Mouse (Mus musculus) mature B cell (primary cell): ENCODE data around the gene Zfp689.
"Not testable (repeated sequence)": the region's sequence is repeated elsewhere in the genome, so short reads cannot be mapped to it uniquely, and the experiment has no call there.

Source experiments
- in situ Hi-C: fragments of 300-500 bp; cut with MboI; formaldehyde crosslinking; loops from 2 replicates; pipeline ENCODE4 v1.14.3; 2019

The Zfp689 gene

GRCm38 (mm10) chr7:127448521-127449300, at the start of gene Zfp689:
TSS of gene Zfp689 (minus strand) at chr7:127449158.
- in situ Hi-C loops, result no loop called here

GRCm38 (mm10) chr7:127498407-127498806, 49.4 kb upstream of the Zfp689 start:
- in situ Hi-C loops, result loop anchor here (5.0 kb wide), 1 partner anchor 136 kb away; no protein-coding TSS in a partner anchor

- in situ Hi-C loops, result loop anchor here (5.0 kb wide), 1 partner anchor 135 kb away; no protein-coding TSS in a partner anchor
These were observed 48.4 kb upstream of the Zfp689 start for GRCm38 (mm10) chr7:127497382-127497781.

DNA sequence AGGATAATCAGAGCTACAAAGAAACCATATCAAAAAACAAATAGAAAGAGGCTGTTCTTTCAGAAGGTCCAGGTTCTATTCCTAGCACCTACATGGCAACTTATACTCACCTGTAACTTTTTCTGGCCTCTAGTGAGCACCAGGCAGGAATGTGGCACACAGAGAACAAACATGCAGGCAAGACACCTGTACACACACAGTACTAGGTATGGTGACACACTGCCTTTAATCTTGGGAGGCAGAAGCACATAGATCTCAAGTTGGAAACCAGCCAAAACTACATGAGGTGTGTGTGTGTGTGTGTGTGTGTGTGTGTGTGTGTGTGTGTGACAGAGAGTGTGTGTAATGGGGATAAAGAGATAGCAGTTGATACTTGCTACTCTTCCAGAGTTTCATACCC, 45.7 kb upstream of the Zfp689 start:
- in situ Hi-C loops, result loop anchor here (5.0 kb wide), 1 partner anchor 132 kb away; no protein-coding TSS in a partner anchor

- in situ Hi-C loops, result no loop called here
These were observed 42.9 kb upstream of the Zfp689 start for GRCm38 (mm10) chr7:127491846-127492245.

GRCm38 (mm10) chr7:127489982-127490381, 41.0 kb upstream of the Zfp689 start:
- in situ Hi-C loops, result no loop called here

- in situ Hi-C loops, result not testable (repeated sequence)
These were observed 39.4 kb upstream of the Zfp689 start for GRCm38 (mm10) chr7:127488364-127488763.

DNA sequence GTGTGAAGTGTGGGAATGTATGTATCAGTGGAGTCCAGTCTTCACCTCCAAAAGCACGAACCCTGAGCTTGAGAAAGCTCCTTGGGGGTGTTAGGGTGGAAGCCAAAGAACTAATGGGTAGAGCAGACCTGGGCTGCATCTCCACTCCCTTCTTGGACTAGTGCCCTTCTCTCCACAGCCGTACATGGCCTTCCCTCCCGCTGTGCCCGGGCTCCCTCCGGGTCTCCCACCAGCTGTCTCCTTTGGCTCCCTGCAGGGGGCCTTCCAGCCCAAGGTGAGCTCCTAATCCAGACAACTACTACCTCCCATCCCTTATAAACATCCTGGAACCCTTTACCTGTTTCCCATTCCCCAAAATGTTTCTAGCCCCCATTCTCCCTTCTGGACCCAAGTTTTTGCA, 36.5 kb upstream of the Zfp689 start:
- in situ Hi-C loops, result no loop called here

- in situ Hi-C loops, result no loop called here
These were observed 31.4 kb upstream of the Zfp689 start for GRCm38 (mm10) chr7:127480321-127480720.

GRCm38 (mm10) chr7:127479318-127480225, 30.6 kb upstream of the Zfp689 start:
- in situ Hi-C loops, result no loop called here

DNA sequence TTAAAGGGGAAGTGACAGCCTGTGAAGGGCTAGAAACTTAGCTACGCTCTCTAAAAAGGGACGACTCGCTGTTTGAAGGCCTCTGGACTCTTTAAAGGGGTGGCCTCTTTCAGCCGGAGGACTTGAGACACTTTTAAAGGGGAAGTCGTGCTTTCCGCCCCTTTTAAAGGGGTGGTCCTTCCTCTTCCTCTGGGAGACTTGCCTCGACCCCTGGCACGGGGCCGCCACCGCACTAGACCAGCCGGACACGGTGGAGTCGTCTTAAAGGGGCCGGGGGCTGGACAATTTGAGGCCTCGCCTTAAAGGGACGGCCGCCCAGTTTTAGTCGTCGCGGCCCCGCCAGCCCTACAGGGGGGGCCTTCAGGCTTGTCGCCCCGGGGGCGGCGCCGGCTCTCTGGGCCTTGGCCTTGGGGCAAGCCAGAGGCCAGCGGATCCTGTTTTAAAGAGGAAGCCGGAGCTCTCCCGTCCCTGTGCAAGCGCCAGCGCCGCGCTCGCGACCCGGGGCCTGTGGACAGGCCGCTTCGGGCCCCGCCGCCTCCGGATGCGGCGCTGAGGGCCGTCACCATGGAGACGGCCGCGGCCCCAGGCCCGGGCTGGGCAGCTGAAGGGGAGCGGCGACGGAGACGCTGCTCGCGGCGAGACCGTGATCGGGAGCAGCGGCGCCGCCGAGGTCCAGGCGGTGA, 29.8 kb upstream of the Zfp689 start, which contains the start of gene Fbrs:
Gene Fbrs, plus strand, starts transcription at position 565 of the 683 bp plus-strand sequence.
- in situ Hi-C loops, result no loop called here

DNA sequence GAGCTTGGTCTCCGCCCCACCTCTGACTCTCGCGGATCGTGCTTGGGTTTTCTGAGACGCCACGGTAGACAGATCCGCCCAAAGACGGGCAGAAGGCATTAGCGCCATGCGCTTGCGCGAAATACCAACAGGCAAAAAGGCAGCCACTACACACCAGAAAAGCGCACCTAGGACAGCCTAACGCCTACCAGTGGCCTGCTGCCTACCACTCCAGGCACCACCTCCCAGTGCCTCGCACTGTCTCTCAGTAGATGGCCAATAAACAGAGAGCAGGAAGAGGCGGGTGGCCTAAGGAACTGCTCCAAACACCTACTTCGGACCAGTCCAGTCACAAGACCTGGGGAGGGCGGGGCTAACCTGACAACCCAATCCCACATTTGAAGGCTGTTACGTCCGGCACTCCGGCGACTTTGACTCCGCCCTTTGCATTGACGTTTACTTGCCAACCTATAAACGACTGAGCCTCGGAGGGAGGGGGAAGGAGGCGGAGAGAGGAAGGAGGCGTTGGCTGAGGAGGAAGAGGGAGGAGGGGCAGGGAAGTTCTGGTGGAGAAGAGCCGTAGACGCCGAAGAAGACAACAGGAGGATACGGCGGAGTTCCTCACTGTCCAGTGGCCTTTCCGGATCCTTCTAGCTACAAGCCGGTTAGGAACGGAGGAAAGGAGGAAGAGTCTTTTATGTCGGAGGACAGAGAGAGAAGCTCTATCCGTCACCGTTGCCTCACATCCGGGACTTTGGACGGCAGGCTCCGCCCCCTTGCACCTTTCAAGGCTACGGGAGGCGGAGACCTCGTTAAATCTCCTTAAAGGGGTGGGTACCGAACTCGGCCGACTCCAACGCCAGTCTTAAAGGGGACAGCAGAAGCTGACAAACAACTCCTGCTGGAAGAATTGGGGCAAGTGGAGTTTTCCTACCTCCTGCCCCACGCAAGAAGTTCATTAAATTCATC, 29.0 kb upstream of the Zfp689 start:
- in situ Hi-C loops, result no loop called here

DNA sequence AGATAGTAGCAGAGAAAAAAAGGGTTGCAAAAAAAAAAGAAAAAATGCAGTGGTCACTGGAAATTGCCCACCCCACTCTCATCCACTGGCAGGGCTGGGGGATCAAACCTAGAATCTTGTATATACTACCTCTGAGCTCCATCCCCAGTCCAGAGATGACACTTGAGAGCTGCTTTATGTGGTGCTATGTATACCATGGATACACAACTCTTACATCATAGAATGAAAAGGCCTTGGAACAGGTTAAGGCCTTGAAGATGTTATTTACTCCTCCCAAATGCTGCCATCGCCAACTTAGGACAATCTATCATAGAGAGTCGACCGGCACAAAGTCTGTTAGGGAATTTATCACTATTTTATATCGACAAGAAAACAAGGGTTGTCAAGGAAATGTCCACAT, 27.9 kb upstream of the Zfp689 start:
- in situ Hi-C loops, result no loop called here

- in situ Hi-C loops, result no loop called here
These were observed 27.4 kb upstream of the Zfp689 start for GRCm38 (mm10) chr7:127476336-127476735.

GRCm38 (mm10) chr7:127475186-127475740, 26.3 kb upstream of the Zfp689 start:
- in situ Hi-C loops, result no loop called here

- in situ Hi-C loops, result no loop called here
These were observed 25.6 kb upstream of the Zfp689 start for GRCm38 (mm10) chr7:127474378-127475070.

DNA sequence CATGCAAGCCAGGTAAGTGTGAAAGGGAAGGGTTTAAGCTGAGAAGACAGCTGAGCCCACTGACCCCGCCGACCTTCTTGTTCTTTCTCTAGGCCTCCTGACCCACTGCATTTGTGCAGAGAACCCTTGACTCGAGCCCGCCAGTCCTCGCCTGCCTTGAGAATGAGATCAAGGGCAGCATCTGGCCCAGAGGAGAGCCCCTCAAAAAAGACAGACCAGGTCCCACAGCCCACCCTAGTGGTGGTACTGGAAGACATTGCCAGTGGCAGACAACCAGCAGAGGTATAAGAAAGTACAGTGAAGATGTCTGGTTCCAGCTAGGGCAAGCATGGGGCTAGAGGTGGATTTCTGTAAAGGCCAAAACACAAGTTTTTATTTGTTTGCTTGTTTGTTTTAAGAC, 24.7 kb upstream of the Zfp689 start:
- in situ Hi-C loops, result no loop called here

GRCm38 (mm10) chr7:127472060-127472459, 23.1 kb upstream of the Zfp689 start:
- in situ Hi-C loops, result no loop called here

DNA sequence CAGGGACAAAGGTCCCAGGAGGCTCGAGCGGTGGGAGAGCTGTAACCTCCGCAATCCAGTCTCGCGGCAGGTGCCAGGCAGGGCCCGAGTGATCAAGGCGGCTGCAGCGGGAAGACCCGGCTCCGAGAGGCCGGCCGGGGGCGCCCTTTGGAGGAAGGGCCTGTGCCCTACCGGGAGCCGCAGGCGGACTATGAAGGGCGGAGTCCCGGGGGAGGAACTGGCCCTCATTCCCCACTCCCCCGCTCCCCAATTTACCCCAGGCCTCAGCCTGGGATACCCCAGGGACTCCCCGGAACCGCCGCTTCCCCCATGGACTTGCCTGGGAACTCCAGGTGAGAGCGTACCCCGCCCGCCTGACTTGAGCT, 22.7 kb upstream of the Zfp689 start:
- in situ Hi-C loops, result no loop called here
